Mouse (Mus musculus) heart, postnatal 0 days (tissue): ENCODE measurements at regions not wholly inside any gene's neighbourhood (a gene's known extent, or its start where the extent isn't known, plus 50 kb on each side); places are given as distances from the start of the nearest gene placed in this dataset.
"Not testable (repeated sequence)": the region's sequence is repeated elsewhere in the genome, so short reads cannot be mapped to it uniquely, and the experiment has no call there.

Experiments
- ATAC-seq: fragments of 200-750 bp; cut with Nextera tagmentation; 2 replicates; pipeline ENCODE4 v1.8.0; 2017; ENCODE audit warnings: low read depth, moderate number of reproducible peaks, moderate library complexity; ENCODE audit not compliant: insufficient read depth
- DNase-seq: peaks from one replicate; pipeline ENCODE4 v3.0.0-alpha.2; 2016; ENCODE audit warnings: low spot score
- H3K27ac ChIP-seq: fragments of 300-500 bp; sonication (generic); 2 replicates; pipeline ENCODE4 v1.5.1; 2014; ENCODE audit warnings: low read depth, mild to moderate bottlenecking
- H3K27me3 ChIP-seq: fragments of 300-500 bp; sonication (generic); 2 replicates; pipeline ENCODE4 v1.6.1; 2014; ENCODE audit warnings: low read length, mixed read lengths; ENCODE audit not compliant: control insufficient read depth, insufficient read depth
- H3K36me3 ChIP-seq: fragments of 300-500 bp; sonication (generic); replicated peaks from 2 replicates; pipeline ENCODE4 v1.6.1; 2014; ENCODE audit warnings: low read length, mixed read lengths; ENCODE audit not compliant: control insufficient read depth, insufficient read depth
- H3K4me1 ChIP-seq: fragments of 300-500 bp; sonication (generic); 2 replicates; pipeline ENCODE4 v1.6.1; 2014; ENCODE audit warnings: antibody characterized with exemption; ENCODE audit not compliant: control insufficient read depth, insufficient read depth
- H3K4me2 ChIP-seq: fragments of 300-500 bp; sonication (generic); 2 replicates; pipeline ENCODE4 v1.6.1; 2014; ENCODE audit warnings: low read depth, mild to moderate bottlenecking, low read length, moderate library complexity
- H3K4me3 ChIP-seq: fragments of 300-500 bp; sonication (generic); 2 replicates; pipeline ENCODE4 v1.5.1; 2014; ENCODE audit warnings: low read depth, low read length
- H3K9ac ChIP-seq: fragments of 300-500 bp; sonication (generic); replicated peaks from 2 replicates; pipeline ENCODE4 v1.6.1; 2014; ENCODE audit warnings: low read depth, low read length, mixed read lengths
- H3K9me3 ChIP-seq: fragments of 300-500 bp; sonication (generic); replicated peaks from 2 replicates; pipeline ENCODE4 v1.6.1; 2016; ENCODE audit warnings: low read length; ENCODE audit not compliant: control insufficient read depth
- CTCF ChIP-seq: IDR thresholded peaks from 2 replicates; pipeline ENCODE4 v1.5.1; 2016; ENCODE audit warnings: antibody characterized with exemption, control low read depth, low read depth
- EP300 ChIP-seq: IDR thresholded peaks from 2 replicates; pipeline ENCODE4 v1.6.1; 2016; ENCODE audit warnings: antibody characterized with exemption, low read depth
- WGBS: fragments of 180-500 bp; shearing (Covaris S2); extraction: QIAGEN DNeasy Blood & Tissue Kit; methylation state at CpG from one replicate; pipeline ENCODE4 v1.1.7; 2014; 5-methylcytosine and 5-hydroxymethylcytosine counted together

GRCm38 (mm10) chr3:128349123-128349522 lies 453.0 kb upstream of the Fam241a start:
- not testable (repeated sequence) for H3K4me3 ChIP-seq, ATAC-seq, H3K27ac ChIP-seq, H3K9ac ChIP-seq, H3K9me3 ChIP-seq, H3K36me3 ChIP-seq, H3K4me2 ChIP-seq, H3K4me1 ChIP-seq
- WGBS, result 8% methylated on average over 2 of the region's 2 CpGs
- DNase-seq, result peak; percentile 75
- peak; percentile 87 for TF ChIP-seq CTCF
- H3K27me3 ChIP-seq, result peaks cover 28% of the 10 kb centered on the region

- ATAC-seq, result no peak
- DNase-seq, result no peak
- Histone ChIP-seq H3K9me3 (no peaks in the 10 kb centered on the region), H3K36me3 (no peaks in the 10 kb centered on the region), H3K27ac (no peak overlapping the region), H3K4me2 (no peak overlapping the region), H3K4me1 (no peaks in the 10 kb centered on the region), H3K4me3 (no peak overlapping the region), H3K9ac (no peak overlapping the region), H3K27me3 (peaks cover 33% of the 10 kb centered on the region)
- 58% methylated on average over 8 of the region's 8 CpGs for WGBS
- TF ChIP-seq CTCF (no peak), EP300 (no peak)
These were observed 451.9 kb upstream of the Fam241a start for GRCm38 (mm10) chr3:128347782-128348574.

GRCm38 (mm10) chr3:128337508-128337907 lies 441.4 kb upstream of the Fam241a start:
- no peak overlapping the region for H3K9ac ChIP-seq
- no peak overlapping the region for H3K4me3 ChIP-seq
- no peak for DNase-seq
- no peak overlapping the region for H3K4me2 ChIP-seq
- 60% methylated on average over 2 of the region's 2 CpGs for WGBS
- H3K9me3 ChIP-seq, result no peaks in the 10 kb centered on the region
- ATAC-seq, result no peak
- H3K27me3 ChIP-seq, result no peaks in the 10 kb centered on the region
- H3K36me3 ChIP-seq, result no peaks in the 10 kb centered on the region
- no peaks in the 10 kb centered on the region for H3K4me1 ChIP-seq
- no peak overlapping the region for H3K27ac ChIP-seq
- TF ChIP-seq CTCF (no peak), EP300 (no peak)

- TF ChIP-seq EP300 (no peak), CTCF (peak; percentile 98)
- DNase-seq (peak; percentile 88), ATAC-seq (peak; percentile 67; the same call in 1 of the 2 replicates)
- H3K4me2 ChIP-seq, result no peak overlapping the region
- no peaks in the 10 kb centered on the region for H3K36me3 ChIP-seq
- no peaks in the 10 kb centered on the region for H3K4me1 ChIP-seq
- H3K4me3 ChIP-seq, result no peak overlapping the region
- WGBS, result 19% methylated on average over 5 of the region's 5 CpGs
- no peak overlapping the region for H3K9ac ChIP-seq
- no peaks in the 10 kb centered on the region for H3K9me3 ChIP-seq
- no peak overlapping the region for H3K27ac ChIP-seq
- no peaks in the 10 kb centered on the region for H3K27me3 ChIP-seq
These were observed 440.9 kb upstream of the Fam241a start for GRCm38 (mm10) chr3:128337031-128337430.

GRCm38 (mm10) chr3:128327677-128328076 lies 431.6 kb upstream of the Fam241a start:
- no peak for TF ChIP-seq EP300
- no peak for TF ChIP-seq CTCF
- 77% methylated on average over 5 of the region's 5 CpGs for WGBS

GRCm38 (mm10) chr3:128301312-128301711 lies 405.2 kb upstream of the Fam241a start:
- Histone ChIP-seq H3K4me2 (no peak overlapping the region), H3K9me3 (no peaks in the 10 kb centered on the region), H3K9ac (no peak overlapping the region), H3K27ac (no peak overlapping the region), H3K4me1 (no peaks in the 10 kb centered on the region), H3K36me3 (no peaks in the 10 kb centered on the region), H3K4me3 (no peak overlapping the region), H3K27me3 (no peaks in the 10 kb centered on the region)
- ATAC-seq (no peak), DNase-seq (no peak)
- TF ChIP-seq CTCF (no peak), EP300 (no peak)
- 75% methylated on average over 4 of the region's 4 CpGs for WGBS

More at GRCm38 (mm10) chr3:128327677-128328076, 431.6 kb upstream of the Fam241a start:
- Histone ChIP-seq H3K27ac (no peak overlapping the region), H3K9ac (no peak overlapping the region), H3K4me3 (no peak overlapping the region), H3K36me3 (no peaks in the 10 kb centered on the region), H3K4me2 (no peak overlapping the region), H3K27me3 (no peaks in the 10 kb centered on the region), H3K4me1 (no peaks in the 10 kb centered on the region), H3K9me3 (no peaks in the 10 kb centered on the region)
- DNase-seq (no peak), ATAC-seq (no peak)
